Mouse (Mus musculus) splenic B cell, adult 2 months (primary cell): ENCODE measurements around the gene Hist1h3i.
"Not testable (repeated sequence)": the region's sequence is repeated elsewhere in the genome, so short reads cannot be mapped to it uniquely, and the experiment has no call there.

ENCODE experiments used
- DNase-seq: peaks from one replicate; pipeline ENCODE4 v3.0.0-alpha.2; 2011; ENCODE audit warnings: low read depth, low spot score
- H3K27me3 ChIP-seq: 2 replicates; pipeline ENCODE4 v1.6.1; 2012; ENCODE audit warnings: mild to moderate bottlenecking, low read length, moderate library complexity, mixed read lengths; ENCODE audit not compliant: control insufficient read depth, poor library complexity, insufficient read depth, severe bottlenecking
- H3K36me3 ChIP-seq: 2 replicates; pipeline ENCODE4 v1.6.1; 2012; ENCODE audit warnings: mild to moderate bottlenecking, low read length, moderate library complexity, mixed read lengths; ENCODE audit not compliant: control insufficient read depth, poor library complexity, insufficient read depth, severe bottlenecking

Gene Hist1h3i

GRCm38 (mm10) chr13:21783255-21783617, at the start of gene Hist1h3i:
TSS of gene Hist1h3i (minus strand) at chr13:21783370.
- DNase-seq = peak; percentile 94
- no peaks in the 10 kb centered on the region for H3K36me3 ChIP-seq

GRCm38 (mm10) chr13:21831418-21832394, 48.5 kb upstream of the Hist1h3i start, which contains the start of gene Hist1h4n:
TSS of gene Hist1h4n (minus strand) at chr13:21832196.
- not testable (repeated sequence) for DNase-seq, H3K36me3 ChIP-seq, H3K27me3 ChIP-seq

More at GRCm38 (mm10) chr13:21783255-21783617, at the start of gene Hist1h3i:
- H3K27me3 ChIP-seq = no peaks in the 10 kb centered on the region

- no peaks in the 10 kb centered on the region for H3K27me3 ChIP-seq
- H3K36me3 ChIP-seq = no peaks in the 10 kb centered on the region
- no peak for DNase-seq
These were observed 47.2 kb upstream of the Hist1h3i start for GRCm38 (mm10) chr13:21830344-21830743.

GRCm38 (mm10) chr13:21828511-21828910, 45.3 kb upstream of the Hist1h3i start:
- Histone ChIP-seq H3K27me3 (no peaks in the 10 kb centered on the region), H3K36me3 (no peaks in the 10 kb centered on the region)
- no peak for DNase-seq

GRCm38 (mm10) chr13:21820082-21820890, 37.1 kb upstream of the Hist1h3i start:
- H3K27me3 ChIP-seq, DNase-seq: not testable (repeated sequence)

GRCm38 (mm10) chr13:21812092-21812491, 28.9 kb upstream of the Hist1h3i start:
- H3K36me3 ChIP-seq, DNase-seq, H3K27me3 ChIP-seq: not testable (repeated sequence)

More at GRCm38 (mm10) chr13:21820082-21820890, 37.1 kb upstream of the Hist1h3i start:
- not testable (repeated sequence) for H3K36me3 ChIP-seq

- not testable (repeated sequence) for DNase-seq, H3K36me3 ChIP-seq, H3K27me3 ChIP-seq
These were observed 28.4 kb upstream of the Hist1h3i start, which contains the start of gene Hist1h4m for GRCm38 (mm10) chr13:21811539-21811938. TSS of gene Hist1h4m (plus strand) at chr13:21811746.

GRCm38 (mm10) chr13:21811074-21811473, 27.9 kb upstream of the Hist1h3i start:
- not testable (repeated sequence) for H3K36me3 ChIP-seq, DNase-seq, H3K27me3 ChIP-seq

GRCm38 (mm10) chr13:21810073-21810472, 26.9 kb upstream of the Hist1h3i start, which contains the start of the genes Hist1h2bq and Hist1h2ao:
TSS of gene Hist1h2bq (minus strand) at chr13:21810197.
TSS of gene Hist1h2ao (plus strand) at chr13:21810465.
- H3K27me3 ChIP-seq, DNase-seq, H3K36me3 ChIP-seq: not testable (repeated sequence)

- H3K36me3 ChIP-seq, H3K27me3 ChIP-seq, DNase-seq: not testable (repeated sequence)
These were observed 19.9 kb upstream of the Hist1h3i start for GRCm38 (mm10) chr13:21803058-21803457.

GRCm38 (mm10) chr13:21797163-21797562, 14.0 kb upstream of the Hist1h3i start:
- not testable (repeated sequence) for H3K27me3 ChIP-seq, H3K36me3 ChIP-seq, DNase-seq

GRCm38 (mm10) chr13:21795584-21795983, 12.4 kb upstream of the Hist1h3i start:
- Histone ChIP-seq H3K27me3 (no peaks in the 10 kb centered on the region), H3K36me3 (no peaks in the 10 kb centered on the region)
- DNase-seq = no peak

- H3K36me3 ChIP-seq = no peaks in the 10 kb centered on the region
These were observed 7.6 kb upstream of the Hist1h3i start for GRCm38 (mm10) chr13:21790601-21791283.

GRCm38 (mm10) chr13:21789925-21790324, 6.8 kb upstream of the Hist1h3i start:
- Histone ChIP-seq H3K36me3 (no peaks in the 10 kb centered on the region), H3K27me3 (no peaks in the 10 kb centered on the region)
- DNase-seq = no peak

More at GRCm38 (mm10) chr13:21790601-21791283, 7.6 kb upstream of the Hist1h3i start:
- H3K27me3 ChIP-seq = no peaks in the 10 kb centered on the region
- no peak for DNase-seq
